Mouse (Mus musculus): ENCODE results near the gene Cdipt. TPM values are rescaled to one million over a fixed set of nuclear protein-coding genes. Genes with fewer than 3 reads are reported as not detected.

Cdipt gene
- total and polyA plus RNA-seq, 3 experiments: 98.4 to 151 TPM; not detected in 1

DNA sequence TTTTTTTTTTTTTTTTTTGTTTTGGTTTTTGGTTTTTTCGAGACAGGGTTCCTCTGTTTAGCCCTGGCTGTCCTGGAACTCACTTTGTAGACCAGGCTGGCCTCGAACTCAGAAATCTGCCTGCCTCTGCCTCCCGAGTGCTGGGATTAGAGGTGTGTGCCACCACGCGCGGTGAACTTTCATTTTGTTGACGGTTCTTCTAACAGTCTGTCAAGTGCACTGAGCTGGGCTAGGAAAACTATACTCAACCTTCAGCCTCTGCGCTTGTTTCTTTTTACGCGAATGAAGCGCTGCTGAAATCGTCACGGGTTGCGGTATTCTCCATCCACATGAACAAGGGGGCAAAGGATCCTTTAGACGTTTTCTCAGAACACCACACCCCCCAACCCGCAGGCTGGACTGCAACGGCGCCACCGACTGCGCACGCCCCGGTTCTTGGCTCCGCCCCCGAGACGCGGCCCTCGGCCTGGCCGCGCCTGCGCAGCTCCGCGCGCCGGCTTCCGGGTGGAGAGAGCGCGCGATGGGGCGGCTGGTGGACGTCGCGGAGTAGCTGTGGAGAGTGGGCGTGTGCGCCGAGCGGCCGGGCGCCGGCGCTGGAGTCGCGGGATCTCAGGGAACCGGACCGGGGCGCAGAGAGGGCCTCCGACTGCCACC is 47.2 kb upstream of the Cdipt start, which contains the start of gene Kctd13 (continued):
- TF ChIP-seq TAL1 (IDR thresholded peaks at IDR 0.05; ENCODE audit: low read length) (no peak), KAT2A (conservative IDR thresholded peaks at IDR 0.05; ENCODE audit: low read depth, low read length) (no peak), SMC3 (IDR thresholded peaks at IDR 0.05; ENCODE audit: low read depth, low read length) (no peak), USF1 (IDR thresholded peaks at IDR 0.05; ENCODE audit: low read depth, low read length) (no peak)

DNA sequence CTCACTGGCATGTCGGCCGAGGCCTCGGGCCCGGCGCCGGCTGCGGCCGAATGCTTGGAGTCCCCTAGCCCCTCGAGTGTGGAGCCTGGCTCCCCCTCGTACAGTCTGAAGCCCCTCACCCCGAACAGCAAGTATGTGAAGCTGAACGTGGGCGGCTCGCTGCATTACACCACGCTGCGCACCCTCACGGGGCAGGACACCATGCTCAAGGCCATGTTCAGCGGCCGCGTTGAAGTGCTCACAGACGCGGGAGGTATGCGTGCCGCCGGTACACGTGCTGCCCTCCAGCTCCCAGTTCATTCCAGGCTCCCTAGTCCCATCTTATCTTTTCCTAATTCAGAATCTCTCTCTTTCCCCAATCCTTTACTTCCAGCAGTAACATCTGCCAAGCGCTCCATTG is 46.7 kb upstream of the Cdipt start:
- Histone ChIP-seq H3K27me3 (ENCODE audit: control insufficient read depth in 1 of 2, insufficient read depth in 2 of 2, low read length in 2 of 2) (no peaks in the 10 kb centered on the region), H3K9ac (ENCODE audit: control insufficient read depth, low read depth, low read length, poor library complexity, severe bottlenecking) (peak overlapping the region; percentile 99), H3K4me1 (ENCODE audit: control insufficient read depth in 1 of 2, insufficient read depth in 2 of 2, low read length in 2 of 2) (peaks cover 17 to 27% of the 10 kb centered on the region in 2 experiments), H3K9me3 (replicated peaks; ENCODE audit: insufficient read depth, low read length) (no peaks in the 10 kb centered on the region), H3K4me3 (ENCODE audit: control insufficient read depth in 1 of 2, insufficient read depth in 1 of 2, low read depth in 2 of 2, low read length in 2 of 2) (peak overlapping the region; percentile 85 to 99), H3K27ac (ENCODE audit: control insufficient read depth, low read depth, low read length) (peak overlapping the region; percentile 79), H3K79me2 (ENCODE audit: control insufficient read depth, insufficient read depth, low read length, poor library complexity) (peaks cover 14% of the 10 kb centered on the region), H3K36me3 (ENCODE audit: control insufficient read depth in 1 of 2, insufficient read depth in 2 of 2, low read length in 2 of 2) (peaks cover 0 to 20% of the 10 kb centered on the region in 2 experiments; a peak in 2 of 4 replicates)
- peak; percentile 66 for DNase-seq (ENCODE audit: low read depth, low spot score)
- TF ChIP-seq TBP (IDR thresholded peaks at IDR 0.05; ENCODE audit: low read depth, low read length): 0 out of 2 replicates have a peak, but pooled peaks have one; percentile 37
- no peak for TF ChIP-seq MAFK (IDR thresholded peaks at IDR 0.05; ENCODE audit: borderline replicate concordance, low read depth, low read length)
- TF ChIP-seq SIN3A (IDR thresholded peaks at IDR 0.05; ENCODE audit: low read length): peak; percentile 31; the same call in 1 of the 2 replicates
- TF ChIP-seq MAX (IDR thresholded peaks at IDR 0.05; ENCODE audit: low read length): peak; percentile 67
- TF ChIP-seq MAZ (IDR thresholded peaks at IDR 0.05; ENCODE audit: low read depth, low read length): 0 out of 2 replicates have a peak, but pooled peaks have one; percentile 29
- peak; percentile 89 for TF ChIP-seq MXI1 (IDR thresholded peaks at IDR 0.05; ENCODE audit: low read depth, low read length)
- TF ChIP-seq GATA1 (IDR thresholded peaks at IDR 0.05; ENCODE audit: low read depth, low read length): no peak
- peak; percentile 82; the same call in 1 of the 2 replicates for TF ChIP-seq MYC (IDR thresholded peaks at IDR 0.05; ENCODE audit: low read depth, low read length)

DNA sequence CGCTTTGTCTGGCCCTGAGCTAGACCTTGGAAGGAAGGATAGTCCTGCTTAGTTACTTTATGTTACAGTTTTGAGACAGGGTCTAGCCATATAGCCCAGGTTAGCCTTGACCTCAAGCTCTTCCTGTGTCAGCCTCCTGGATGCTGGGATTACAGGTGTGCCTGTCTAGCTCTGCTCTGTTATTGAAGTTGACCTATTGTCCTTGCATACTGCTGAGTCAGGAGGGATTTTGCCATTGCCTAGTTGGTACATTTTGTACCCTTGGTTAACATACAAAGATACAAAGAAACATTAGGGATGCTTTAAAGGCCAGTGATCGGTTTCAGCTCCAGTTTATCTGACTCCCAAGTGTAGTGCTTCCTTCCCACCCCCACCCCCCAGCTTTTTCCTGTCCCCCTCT is 43.1 kb upstream of the Cdipt start:
- no peak for DNase-seq (ENCODE audit: low read depth, low spot score)
- Histone ChIP-seq H3K79me2 (ENCODE audit: control insufficient read depth, insufficient read depth, low read length, poor library complexity) (peaks cover 14% of the 10 kb centered on the region), H3K4me3 (ENCODE audit: control insufficient read depth in 1 of 2, insufficient read depth in 1 of 2, low read depth in 2 of 2, low read length in 2 of 2) (no peak overlapping the region), H3K27me3 (ENCODE audit: control insufficient read depth in 1 of 2, insufficient read depth in 2 of 2, low read length in 2 of 2) (no peaks in the 10 kb centered on the region), H3K4me1 (ENCODE audit: control insufficient read depth in 1 of 2, insufficient read depth in 2 of 2, low read length in 2 of 2) (peaks cover 5 to 9% of the 10 kb centered on the region in 2 experiments), H3K9ac (ENCODE audit: control insufficient read depth, low read depth, low read length, poor library complexity, severe bottlenecking) (no peak overlapping the region), H3K9me3 (replicated peaks; ENCODE audit: insufficient read depth, low read length) (no peaks in the 10 kb centered on the region), H3K36me3 (ENCODE audit: control insufficient read depth in 1 of 2, insufficient read depth in 2 of 2, low read length in 2 of 2) (peaks cover 5 to 18% of the 10 kb centered on the region in 2 experiments), H3K27ac (ENCODE audit: control insufficient read depth, low read depth, low read length) (no peak overlapping the region)
- TF ChIP-seq CHD1 (IDR thresholded peaks at IDR 0.05; ENCODE audit: low read depth, low read length) (no peak), GATA1 (IDR thresholded peaks at IDR 0.05; ENCODE audit: low read depth, low read length) (no peak), BHLHE40 (IDR thresholded peaks at IDR 0.05; ENCODE audit: borderline replicate concordance, low read depth, low read length) (no peak), SIN3A (IDR thresholded peaks at IDR 0.05; ENCODE audit: low read length) (no peak), MAX (IDR thresholded peaks at IDR 0.05; ENCODE audit: low read length) (no peak), MAFK (IDR thresholded peaks at IDR 0.05; ENCODE audit: borderline replicate concordance, low read depth, low read length) (no peak), TBP (IDR thresholded peaks at IDR 0.05; ENCODE audit: low read depth, low read length) (no peak), HCFC1 (IDR thresholded peaks at IDR 0.05; ENCODE audit: low read depth, low read length) (no peak), USF1 (IDR thresholded peaks at IDR 0.05; ENCODE audit: low read depth, low read length) (no peak), TAL1 (IDR thresholded peaks at IDR 0.05; ENCODE audit: low read length) (no peak), RCOR1 (IDR thresholded peaks at IDR 0.05; ENCODE audit: low read depth, low read length) (no peak), ETS1 (IDR thresholded peaks at IDR 0.05; ENCODE audit: low read depth, low read length) (no peak), ZNF384 (IDR thresholded peaks at IDR 0.05; ENCODE audit: low read depth, low read length) (no peak), MXI1 (IDR thresholded peaks at IDR 0.05; ENCODE audit: low read depth, low read length) (no peak), ELF1 (IDR thresholded peaks at IDR 0.05; ENCODE audit: low read depth, low read length) (no peak), MEF2A (IDR thresholded peaks at IDR 0.05; ENCODE audit: extremely low read depth, insufficient replicate concordance, low read depth, low read length, poor library complexity, severe bottlenecking) (no peak)
